Mouse (Mus musculus) kidney, adult 2 months (tissue): ENCODE results near the gene Klf4. TPM values are rescaled to one million over a fixed set of nuclear protein-coding genes. Genes with fewer than 3 reads are reported as not detected.

Experiments
- DNase-seq: peaks from one replicate; pipeline ENCODE4 v3.0.0; 2021
- H3K27ac ChIP-seq: fragments of 200-500 bp; 2 replicates; pipeline ENCODE4 v1.5.1; 2012; ENCODE audit warnings: low read depth, low read length, control low read depth, inconsistent platforms; ENCODE audit not compliant: insufficient read depth
- H3K27me3 ChIP-seq: fragments of 200-500 bp; replicated peaks from 2 replicates; pipeline ENCODE4 v1.6.1; 2012; ENCODE audit warnings: mild to moderate bottlenecking, moderate library complexity, low read length, inconsistent platforms; ENCODE audit not compliant: control insufficient read depth, insufficient read depth
- H3K36me3 ChIP-seq: fragments of 200-500 bp; 2 replicates; pipeline ENCODE4 v1.6.1; 2012; ENCODE audit warnings: mild to moderate bottlenecking, moderate library complexity, low read length, inconsistent platforms; ENCODE audit not compliant: control insufficient read depth, insufficient read depth
- H3K4me1 ChIP-seq: fragments of 200-500 bp; 2 replicates; pipeline ENCODE4 v1.6.1; 2011; ENCODE audit warnings: low read length; ENCODE audit not compliant: control insufficient read depth, insufficient read depth
- H3K4me3 ChIP-seq: fragments of 200-500 bp; 2 replicates; pipeline ENCODE4 v1.5.1; 2011; ENCODE audit warnings: mild to moderate bottlenecking, low read depth, low read length, control low read depth; ENCODE audit not compliant: insufficient read depth
- CTCF ChIP-seq: fragments of 200-500 bp; conservative IDR thresholded peaks from 2 replicates; pipeline ENCODE4 v1.5.1; 2011; ENCODE audit warnings: low read depth, mild to moderate bottlenecking, control low read depth, low read length, moderate library complexity, mixed read lengths; ENCODE audit not compliant: insufficient read depth, insufficient read length
- POLR2A ChIP-seq: fragments of 200-500 bp; IDR thresholded peaks from one replicate; pipeline ENCODE4 v1.6.1; 2011; ENCODE audit warnings: low read depth, low read length, control low read depth
- WGBS: fragments of 180-500 bp; shearing (Covaris S2); methylation state at CpG from one replicate; pipeline ENCODE4 v1.1.7; 2018; 5-methylcytosine and 5-hydroxymethylcytosine counted together
- polyA plus RNA-seq: library from polyadenylated mRNA; depleted of rRNA; stranded (reverse); fragments of >200 nt; gene quantifications from 2 replicates; pipeline ENCODE4 v1.2.3, GENCODE M21; 2012

Gene Klf4
- polyA plus RNA-seq, 1 experiment = 8.5 TPM

- no peak for DNase-seq
- Histone ChIP-seq H3K4me1 (no peaks in the 10 kb centered on the region), H3K27ac (no peak overlapping the region), H3K36me3 (no peaks in the 10 kb centered on the region), H3K4me3 (peak overlapping the region; percentile 68), H3K27me3 (no peaks in the 10 kb centered on the region)
- under 1% methylated on average over 42 of the region's 42 CpGs for WGBS
- TF ChIP-seq CTCF (no peak), POLR2A (no peak)
Observed at GRCm38 (mm10) chr4:55531856-55532406, 335 bp downstream of the Klf4 start.

GRCm38 (mm10) chr4:55531096-55531855, 990 bp downstream of the Klf4 start:
- DNase-seq = peak; percentile 47
- TF ChIP-seq POLR2A (no peak), CTCF (no peak)
- Histone ChIP-seq H3K4me3 (peak overlapping the region; percentile 60), H3K4me1 (no peaks in the 10 kb centered on the region), H3K36me3 (no peaks in the 10 kb centered on the region), H3K27me3 (no peaks in the 10 kb centered on the region), H3K27ac (no peak overlapping the region)
- WGBS = 1% methylated on average over 56 of the region's 56 CpGs

- under 1% methylated on average over 20 of the region's 20 CpGs for WGBS
- no peaks in the 10 kb centered on the region for H3K36me3 ChIP-seq
- no peaks in the 10 kb centered on the region for H3K4me1 ChIP-seq
- H3K27me3 ChIP-seq = no peaks in the 10 kb centered on the region
- no peak for TF ChIP-seq POLR2A
- no peak for TF ChIP-seq CTCF
- H3K4me3 ChIP-seq = peak overlapping the region; percentile 60
- 0 out of 2 replicates have a peak overlapping the region, but pooled peaks have one; percentile 18 for H3K27ac ChIP-seq
- DNase-seq = peak; percentile 37
Observed at GRCm38 (mm10) chr4:55530731-55531095, 1.6 kb downstream of the Klf4 start.

GRCm38 (mm10) chr4:55530236-55530635, 2.0 kb downstream of the Klf4 start:
- 0 out of 2 replicates have a peak overlapping the region, but pooled peaks have one; percentile 18 for H3K27ac ChIP-seq
- DNase-seq = peak; percentile 89
- WGBS = under 1% methylated on average over 27 of the region's 27 CpGs
- no peaks in the 10 kb centered on the region for H3K4me1 ChIP-seq
- no peaks in the 10 kb centered on the region for H3K36me3 ChIP-seq
- H3K27me3 ChIP-seq = no peaks in the 10 kb centered on the region
- peak overlapping the region; percentile 60 for H3K4me3 ChIP-seq
- TF ChIP-seq POLR2A (no peak), CTCF (peak; percentile 63)

- no peak for DNase-seq
- Histone ChIP-seq H3K36me3 (no peaks in the 10 kb centered on the region), H3K27ac (no peak overlapping the region), H3K4me1 (no peaks in the 10 kb centered on the region), H3K27me3 (no peaks in the 10 kb centered on the region), H3K4me3 (no peak overlapping the region)
- TF ChIP-seq CTCF (no peak), POLR2A (no peak)
- 81% methylated on average over 4 of the region's 4 CpGs for WGBS
Observed at GRCm38 (mm10) chr4:55528404-55528803, 3.9 kb downstream of the Klf4 start.

- H3K4me3 ChIP-seq = no peak overlapping the region
- no peaks in the 10 kb centered on the region for H3K4me1 ChIP-seq
- no peaks in the 10 kb centered on the region for H3K27me3 ChIP-seq
- no peaks in the 10 kb centered on the region for H3K36me3 ChIP-seq
- no peak overlapping the region for H3K27ac ChIP-seq
- 75% methylated on average over 12 of the region's 12 CpGs for WGBS
- peak; percentile 35 for DNase-seq
- no peak for TF ChIP-seq POLR2A
- TF ChIP-seq CTCF = no peak
Observed at GRCm38 (mm10) chr4:55527931-55528330, 4.3 kb downstream of the Klf4 start.

GRCm38 (mm10) chr4:55526247-55527115, 5.8 kb downstream of the Klf4 start:
- Histone ChIP-seq H3K36me3 (no peaks in the 10 kb centered on the region), H3K27ac (no peak overlapping the region), H3K4me3 (no peak overlapping the region), H3K4me1 (no peaks in the 10 kb centered on the region), H3K27me3 (no peaks in the 10 kb centered on the region)
- no peak for DNase-seq
- 75% methylated on average over 5 of the region's 5 CpGs for WGBS
- TF ChIP-seq POLR2A = no peak
- TF ChIP-seq CTCF = no peak
